Comparison of ENCODE assay signal across 12 mouse cellular contexts in the genomic region with DNA sequence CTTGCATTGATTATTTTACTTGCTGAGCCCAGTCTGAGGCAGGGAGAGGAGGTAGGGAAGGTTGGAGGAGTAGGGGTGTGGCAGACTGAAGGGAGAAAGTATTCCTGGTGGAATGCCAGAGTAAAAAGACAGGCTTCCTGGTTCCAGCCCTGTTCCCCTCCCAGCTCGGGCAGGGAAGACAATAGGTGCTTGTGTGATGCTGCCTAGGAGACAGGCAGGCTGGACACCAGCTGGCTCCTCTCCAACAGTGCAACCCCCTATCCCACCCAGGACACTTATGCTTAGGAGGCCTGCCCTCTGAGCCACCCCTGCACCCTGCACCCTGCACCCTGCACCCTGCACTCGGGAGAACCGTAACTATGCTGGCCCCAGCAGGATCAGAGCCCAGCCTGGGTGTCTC. TPM values are rescaled to one million over a fixed set of nuclear protein-coding genes. Genes with fewer than 3 reads are reported as not detected.
DNase-seq lines count a peak whose midpoint lies in the region; ATAC-seq and TF ChIP-seq lines count a peak whose summit lies in the region.
"Had no signal": no experiment of that assay in that cellular context is flagged by ENCODE, and none has a peak within 500 bp of the region (broad histone marks: within the 10 kb centered on the region; RNA-seq: fewer than 3 reads in every experiment).

No protein-coding gene starts in this region.

- no peak overlapping the region; the same call in 1 of the 2 replicates for H3K4me2 ChIP-seq in heart, postnatal 0 days (ENCODE audit: low read depth, low read length)

- peaks cover 4% of the 10 kb centered on the region; the same call in 1 of the 2 replicates for H3K4me1 ChIP-seq in heart, postnatal 0 days (ENCODE audit: control insufficient read depth, insufficient read depth)

- H3K4me3 ChIP-seq in heart, postnatal 0 days (ENCODE audit: low read depth, low read length), result no peak overlapping the region

- no peaks in the 10 kb centered on the region for H3K36me3 ChIP-seq in heart, postnatal 0 days (replicated peaks; ENCODE audit: control insufficient read depth, insufficient read depth, low read length)

- 0 out of 2 replicates have a peak, but pooled peaks have one; percentile 27 for ATAC-seq in heart, postnatal 0 days (ENCODE audit: insufficient read depth, low read depth)
- ATAC-seq: activated CD4-positive, CD25-positive, alpha-beta regulatory T cell, adult 4 months had no signal

- intact Hi-C loops in left cerebral cortex, postnatal 36 days (cut with DNase I), result loop anchor here (5.0 kb wide), 1 partner anchor 113 kb away; no protein-coding TSS in a partner anchor

- TF ChIP-seq CTCF in heart, postnatal 0 days (IDR thresholded peaks at IDR 0.05; ENCODE audit: low read depth), result no peak

- H3K27ac ChIP-seq in heart, postnatal 0 days (ENCODE audit: low read depth), result peak overlapping the region; percentile 55

- H3K9ac ChIP-seq in heart, postnatal 0 days (replicated peaks; ENCODE audit: low read depth, low read length), result no peak overlapping the region

- H3K27me3 ChIP-seq in heart, postnatal 0 days (ENCODE audit: control insufficient read depth, insufficient read depth, low read length), result no peaks in the 10 kb centered on the region

- DNase-seq in cerebellum, adult 9-10 months, result peak; percentile 38
- no peak for DNase-seq in cerebellum, adult 11-12 months
- peak; percentile 40 for DNase-seq in 3T3-L1 (ENCODE audit: low read depth, low spot score)
- peak; percentile 35 for DNase-seq in heart, postnatal 0 days (ENCODE audit: low spot score)
- peak; percentile 44 to 69 for DNase-seq in lung, postnatal 4 days
- DNase-seq in thymus, adult 18-20 months, result no peak
- no peak for DNase-seq in gastrocnemius, adult 18-20 months (ENCODE audit: low spot score)
- DNase-seq in left cerebral cortex, postnatal 36 days (ENCODE audit: low spot score in 2 of 2), result no peak

- 25% methylated on average over 3 of the region's 3 CpGs for WGBS in heart, postnatal 0 days

- H3K9me3 ChIP-seq in heart, postnatal 0 days (replicated peaks; ENCODE audit: control insufficient read depth, low read length), result no peaks in the 10 kb centered on the region

- TF ChIP-seq EP300 in heart, postnatal 0 days (IDR thresholded peaks at IDR 0.05; ENCODE audit: low read depth), result no peak

RNA-seq across cellular contexts. Expression of gene Hid1, which starts 8.3 kb away (rescaled TPM):
- 8.3 and 11.9 TPM in 2 replicates for total RNA-seq in heart, postnatal 0 days (2014; rRNA removed; ENCODE audit: low replicate concordance)
- 5.3 and 5.4 TPM in 2 replicates for polyA plus RNA-seq in heart, postnatal 0 days (2015; fragmentation: Nextera tagmentation; extraction: Ambion mirVana)
- total RNA-seq in gastrocnemius, adult 18-20 months (2021), result under 1 TPM; 0.81 to 0.96 TPM
- total RNA-seq in left cerebral cortex, postnatal 36 days (2021), result 100 to 1,000 TPM; 106 to 107 TPM

RNA-seq across cellular contexts. Expression of gene Cdr2l, which starts 22.4 kb away (rescaled TPM):
- 23.1 and 26.7 TPM in 2 replicates for total RNA-seq in heart, postnatal 0 days (2014; rRNA removed; ENCODE audit: low replicate concordance)
- 5.2 and 5.6 TPM in 2 replicates for polyA plus RNA-seq in heart, postnatal 0 days (2015; fragmentation: Nextera tagmentation; extraction: Ambion mirVana)
- 1 to 10 TPM; 1.2 to 1.5 TPM for total RNA-seq in gastrocnemius, adult 18-20 months (2021)
- total RNA-seq in left cerebral cortex, postnatal 36 days (2021), result 10 to 100 TPM; 20.6 to 23.1 TPM

RNA-seq across cellular contexts. Expression of gene Otop3, which starts 24.8 kb away (rescaled TPM):
- not detected in 2 replicates for total RNA-seq in heart, postnatal 0 days (2014; rRNA removed; ENCODE audit: low replicate concordance)
- not detected in 2 replicates for polyA plus RNA-seq in heart, postnatal 0 days (2015; fragmentation: Nextera tagmentation; extraction: Ambion mirVana)
- total RNA-seq in gastrocnemius, adult 18-20 months (2021), result not detected
- total RNA-seq in left cerebral cortex, postnatal 36 days (2021), result under 1 TPM in 1 of 2 experiments, not detected in 1; 0.12 TPM
- total RNA-seq: common myeloid progenitor, adult 5-6 weeks had no signal
- polyA plus RNA-seq: gonadal fat pad, adult 2 months; limb, embryonic 11.5 days had no signal

RNA-seq across cellular contexts. Expression of gene Ush1g, which starts 37.5 kb away (rescaled TPM):
- 0.31 TPM in 1 of 2 replicates, not detected in the other for total RNA-seq in heart, postnatal 0 days (2014; rRNA removed; ENCODE audit: low replicate concordance)
- polyA plus RNA-seq in heart, postnatal 0 days (2015; fragmentation: Nextera tagmentation; extraction: Ambion mirVana), result 0.03 and 0.05 TPM in 2 replicates
- total RNA-seq in gastrocnemius, adult 18-20 months (2021), result under 1 TPM; 0.16 to 0.19 TPM
- total RNA-seq in left cerebral cortex, postnatal 36 days (2021), result under 1 TPM; 0.39 to 0.49 TPM
- total RNA-seq: common myeloid progenitor, adult 5-6 weeks had no signal
- polyA plus RNA-seq: activated CD4-positive, CD25-positive, alpha-beta regulatory T cell, adult 4 months; gonadal fat pad, adult 2 months; limb, embryonic 11.5 days had no signal

RNA-seq across cellular contexts. Expression of gene Mrpl58, which starts 44.3 kb away (rescaled TPM):
- total RNA-seq in heart, postnatal 0 days (2014; rRNA removed; ENCODE audit: low replicate concordance), result 107 and 285 TPM in 2 replicates
- polyA plus RNA-seq in heart, postnatal 0 days (2015; fragmentation: Nextera tagmentation; extraction: Ambion mirVana), result 224 and 232 TPM in 2 replicates
- total RNA-seq in gastrocnemius, adult 18-20 months (2021), result 10 to 100 TPM; 90.3 to 95.5 TPM
- total RNA-seq in left cerebral cortex, postnatal 36 days (2021), result 100 to 1,000 TPM; 115 to 119 TPM

Comparison
In these comparisons a context has a peak if more than half of its experiments do, and no peak if none do; other contexts are left out.
1. DNase-seq: peak in cerebellum, adult 9-10 months (single experiment), 3T3-L1 (single experiment), heart, postnatal 0 days (single experiment) and lung, postnatal 4 days (2 of 2); none in cerebellum, adult 11-12 months (single experiment), thymus, adult 18-20 months (0 of 2), gastrocnemius, adult 18-20 months (single experiment) and left cerebral cortex, postnatal 36 days (0 of 2).